Mouse (Mus musculus) G1E (cell line): ENCODE data around the gene Ms4a6d. TPM values are rescaled to one million over a fixed set of nuclear protein-coding genes. Genes with fewer than 3 reads are reported as not detected.

Experiments used
- ATAC-seq: 2 replicates; pipeline ENCODE4 v1.8.0; 2016; ENCODE audit warnings: mild to moderate bottlenecking; ENCODE audit not compliant: insufficient number of reproducible peaks, poor library complexity, low FRiP score, severe bottlenecking; ENCODE audit errors: extremely low read depth
- DNase-seq: peaks from one replicate; pipeline ENCODE4 v3.0.0; 2012; ENCODE audit warnings: low spot score
- H3K27me3 ChIP-seq: 2 replicates; pipeline ENCODE4 v1.6.1; 2012; ENCODE audit warnings: mild to moderate bottlenecking, low read length, inconsistent platforms; ENCODE audit not compliant: insufficient read depth
- H3K36me3 ChIP-seq: replicated peaks from 2 replicates; pipeline ENCODE3; 2012; ENCODE audit warnings: mild to moderate bottlenecking, inconsistent platforms
- H3K4me1 ChIP-seq: 2 replicates; pipeline ENCODE4 v1.6.1; 2012; ENCODE audit warnings: low read depth, low read length, inconsistent platforms, mixed read lengths; ENCODE audit not compliant: insufficient read depth
- H3K4me3 ChIP-seq: 2 replicates; pipeline ENCODE4 v1.5.1; 2012; ENCODE audit warnings: low read depth, mild to moderate bottlenecking, inconsistent platforms, low read length, moderate library complexity, mixed read lengths
- H3K9me3 ChIP-seq: replicated peaks from 2 replicates; pipeline ENCODE4 v1.6.1; 2012; ENCODE audit warnings: inconsistent platforms
- CTCF ChIP-seq: IDR thresholded peaks from 2 replicates; pipeline ENCODE4 v1.5.1; 2012; ENCODE audit warnings: low read depth, low read length, inconsistent platforms, mixed read lengths
- GATA1 ChIP-seq: IDR thresholded peaks from 2 replicates; pipeline ENCODE4 v1.6.1; 2012; ENCODE audit warnings: borderline replicate concordance, low read length, inconsistent platforms, mixed read lengths
- GATA2 ChIP-seq: IDR thresholded peaks from 2 replicates; pipeline ENCODE4 v1.6.1; 2012; ENCODE audit warnings: low read depth, low read length, inconsistent platforms, borderline replicate concordance
- POLR2AphosphoS5 ChIP-seq: IDR thresholded peaks from 2 replicates; pipeline ENCODE4 v1.6.1; 2012; ENCODE audit warnings: low read depth, low read length, inconsistent platforms; ENCODE audit not compliant: insufficient replicate concordance
- TAL1 ChIP-seq: conservative IDR thresholded peaks from 2 replicates; pipeline ENCODE4 v1.6.1; 2012; ENCODE audit warnings: low read depth, low read length, inconsistent platforms, mixed read lengths
- polyA plus RNA-seq: library from polyadenylated mRNA; stranded (reverse); fragments of >175 nt; gene quantifications from 2 replicates; pipeline ENCODE4 v1.2.3, GENCODE M21; 2012
- total RNA-seq, 2 experiments: library from RNA; stranded (forward) in 1 of 2; stranded (reverse) in 1 of 2; fragments of 200-1000 nt in 1 of 2; fragments of >200 nt in 1 of 2; fragmentation: Nextera tagmentation in 1 of 2; gene quantifications; 2 replicates each; pipeline ENCODE4 v1.2.3; 2014 to 2017

Gene Ms4a6d
- total and polyA plus RNA-seq, 3 experiments: 0.05 to 2.2 TPM; not detected in 1

DNA sequence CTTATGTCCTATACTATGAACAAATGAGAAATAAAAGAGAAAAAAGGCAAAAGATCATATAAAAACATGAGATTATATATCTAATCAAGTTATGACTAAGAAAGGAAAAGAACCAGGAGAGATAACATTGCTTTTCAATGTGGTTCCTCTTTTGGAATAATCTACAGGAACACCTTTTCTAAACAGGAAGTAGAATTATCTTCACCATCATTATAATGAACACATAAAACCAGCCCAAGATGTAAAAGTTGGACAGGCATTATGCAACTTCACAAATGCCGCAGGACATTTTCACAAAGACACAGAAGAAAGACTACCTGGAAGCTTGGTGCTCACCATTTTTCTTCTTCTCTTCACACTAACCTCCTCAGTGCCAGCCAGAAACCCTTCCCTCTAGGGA is 8.4 kb upstream of the Ms4a6d start:
- TF ChIP-seq GATA1 (no peak), TAL1 (peak; percentile 61; the same call in 1 of the 2 replicates)
- H3K9me3 ChIP-seq: no peaks in the 10 kb centered on the region
- ATAC-seq: peak; percentile 47
- peak; percentile 3 for DNase-seq
- no peaks in the 10 kb centered on the region for H3K36me3 ChIP-seq
- no peak overlapping the region; the same call in 1 of the 2 replicates for H3K4me3 ChIP-seq
- 0 out of 2 replicates have a peak, but pooled peaks cover 2% of the 10 kb centered on the region for H3K27me3 ChIP-seq
- peaks cover 42% of the 10 kb centered on the region for H3K4me1 ChIP-seq

DNA sequence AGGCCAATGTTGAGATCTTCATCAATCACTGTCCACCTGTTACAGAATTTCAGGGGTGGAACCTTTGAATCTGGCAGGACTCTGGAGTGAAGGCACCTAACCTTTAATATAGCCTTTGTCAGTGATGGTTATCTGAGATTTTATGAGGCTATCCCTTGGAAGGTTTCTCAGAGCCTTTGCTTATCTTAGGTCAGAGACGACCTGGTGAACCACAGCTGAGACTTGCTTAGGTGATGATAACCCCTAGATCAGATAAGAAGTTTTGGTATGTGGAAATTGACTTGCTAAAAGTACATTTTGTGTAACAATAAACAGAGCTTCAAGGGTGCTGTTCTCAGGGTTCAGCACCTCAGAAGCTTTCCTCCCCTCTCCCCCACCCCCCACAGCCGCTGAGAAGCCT is 7.6 kb upstream of the Ms4a6d start:
- Histone ChIP-seq H3K27me3 (0 out of 2 replicates have a peak, but pooled peaks cover 2% of the 10 kb centered on the region), H3K9me3 (no peaks in the 10 kb centered on the region), H3K36me3 (no peaks in the 10 kb centered on the region), H3K4me1 (peaks cover 36% of the 10 kb centered on the region), H3K4me3 (no peak overlapping the region)
- DNase-seq: peak; percentile 16
- TF ChIP-seq TAL1: peak; percentile 74
- no peak for TF ChIP-seq GATA1
- no peak for TF ChIP-seq GATA2
- peak; percentile 54 for ATAC-seq

DNA sequence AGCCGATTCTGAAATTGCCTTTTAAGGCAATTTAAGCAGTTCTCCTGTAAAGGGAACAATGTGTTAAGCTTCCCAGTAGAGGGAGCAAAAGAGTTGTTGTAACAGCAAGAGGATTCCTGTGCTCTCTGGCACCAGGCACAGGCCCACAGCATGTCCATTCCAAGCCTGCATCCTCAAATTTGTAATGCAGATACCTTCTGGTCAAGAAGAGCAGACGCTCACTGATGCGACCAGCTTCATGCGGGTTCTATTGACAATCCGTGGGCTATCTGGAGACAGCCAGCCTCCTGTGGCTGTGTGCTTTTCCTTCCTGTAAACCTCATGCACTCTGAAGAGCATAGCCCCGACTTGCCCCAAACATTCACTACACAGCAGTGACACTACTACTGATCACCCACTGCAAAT is 6.9 kb upstream of the Ms4a6d start:
- Histone ChIP-seq H3K9me3 (no peaks in the 10 kb centered on the region), H3K4me1 (peaks cover 40% of the 10 kb centered on the region), H3K27me3 (peaks cover 6% of the 10 kb centered on the region; the same call in 1 of the 2 replicates), H3K36me3 (no peaks in the 10 kb centered on the region), H3K4me3 (no peak overlapping the region)
- 0 out of 2 replicates have a peak, but pooled peaks have one; percentile 19 for TF ChIP-seq CTCF
- TF ChIP-seq GATA1: no peak
- no peak for TF ChIP-seq GATA2
- TF ChIP-seq TAL1: no peak
- no peak for TF ChIP-seq POLR2AphosphoS5
- DNase-seq (peak; percentile 28), ATAC-seq (no peak)

DNA sequence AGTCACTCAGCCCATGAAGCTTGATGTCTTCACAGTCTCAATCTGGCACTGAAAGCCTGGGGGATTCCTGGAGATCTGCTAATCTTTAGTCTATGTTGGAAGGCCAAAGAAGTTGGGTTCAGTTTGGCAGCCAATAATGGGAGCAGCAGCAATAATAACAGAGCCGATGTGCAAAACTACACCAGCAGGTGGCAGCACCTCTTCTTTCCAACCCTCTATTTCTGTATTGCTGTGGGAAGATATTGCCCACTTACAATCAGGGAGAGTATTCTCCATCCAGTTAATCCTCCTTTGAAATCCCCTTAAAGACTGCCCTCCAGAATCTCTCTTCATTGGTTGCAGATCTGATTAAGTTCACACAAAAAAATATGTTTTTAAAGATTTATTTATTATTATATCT is 3.5 kb upstream of the Ms4a6d start:
- DNase-seq (peak; percentile 13), ATAC-seq (no peak)
- H3K27me3 ChIP-seq: peaks cover 11% of the 10 kb centered on the region; the same call in 1 of the 2 replicates
- no peaks in the 10 kb centered on the region for H3K9me3 ChIP-seq
- peaks cover 22% of the 10 kb centered on the region for H3K4me1 ChIP-seq
- H3K4me3 ChIP-seq: no peak overlapping the region
- H3K36me3 ChIP-seq: no peaks in the 10 kb centered on the region
- TF ChIP-seq TAL1 (no peak), GATA1 (no peak), POLR2AphosphoS5 (no peak), CTCF (peak; percentile 51)

DNA sequence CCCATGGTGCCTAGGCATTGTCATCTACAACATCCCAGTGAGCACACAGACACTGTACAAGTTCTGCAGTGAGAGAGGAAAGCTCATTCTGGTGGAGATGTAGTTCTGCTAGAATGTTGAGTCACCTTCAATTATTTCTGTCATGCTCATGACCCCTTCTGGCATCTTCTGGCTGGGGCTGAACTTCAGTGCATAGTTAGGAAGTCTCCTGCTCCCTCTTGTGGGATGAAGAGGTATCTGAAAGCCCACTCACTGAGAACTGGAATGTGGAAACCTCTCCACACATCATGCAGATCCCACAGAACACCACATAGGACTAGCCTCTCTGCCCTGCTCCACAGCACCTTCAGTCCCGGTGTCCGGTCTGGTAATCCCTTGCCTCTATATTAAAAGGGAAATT is 2.6 kb downstream of the Ms4a6d start:
- Histone ChIP-seq H3K9me3 (no peaks in the 10 kb centered on the region), H3K27me3 (peaks cover 14% of the 10 kb centered on the region; the same call in 1 of the 2 replicates), H3K4me1 (peaks cover 5% of the 10 kb centered on the region), H3K36me3 (no peaks in the 10 kb centered on the region), H3K4me3 (no peak overlapping the region)
- TF ChIP-seq GATA1 (no peak), TAL1 (no peak), CTCF (no peak)
- DNase-seq: no peak
- ATAC-seq: no peak

DNA sequence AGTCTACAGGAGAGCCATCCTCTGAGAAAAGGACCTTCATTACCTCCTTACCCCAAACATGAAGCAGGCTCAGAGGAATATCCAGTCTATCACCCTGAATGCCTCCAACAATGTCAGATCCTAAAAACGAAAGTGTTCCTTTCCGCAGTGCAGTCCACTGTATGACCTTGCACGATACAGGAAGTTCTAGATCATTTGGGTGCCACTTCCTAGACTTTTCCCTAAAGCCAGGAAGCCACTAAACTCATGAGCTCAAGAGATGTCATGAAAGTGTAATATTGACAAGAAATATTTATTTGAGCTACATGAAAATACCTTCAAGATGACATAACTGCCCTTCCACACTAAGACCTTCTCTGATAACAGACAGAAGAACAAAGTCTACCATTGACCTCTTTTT is 3.3 kb downstream of the Ms4a6d start:
- Histone ChIP-seq H3K9me3 (no peaks in the 10 kb centered on the region), H3K4me1 (peaks cover 2% of the 10 kb centered on the region), H3K4me3 (no peak overlapping the region), H3K27me3 (peaks cover 8% of the 10 kb centered on the region; the same call in 1 of the 2 replicates), H3K36me3 (no peaks in the 10 kb centered on the region)
- ATAC-seq (no peak), DNase-seq (no peak)
- no peak for TF ChIP-seq GATA1

DNA sequence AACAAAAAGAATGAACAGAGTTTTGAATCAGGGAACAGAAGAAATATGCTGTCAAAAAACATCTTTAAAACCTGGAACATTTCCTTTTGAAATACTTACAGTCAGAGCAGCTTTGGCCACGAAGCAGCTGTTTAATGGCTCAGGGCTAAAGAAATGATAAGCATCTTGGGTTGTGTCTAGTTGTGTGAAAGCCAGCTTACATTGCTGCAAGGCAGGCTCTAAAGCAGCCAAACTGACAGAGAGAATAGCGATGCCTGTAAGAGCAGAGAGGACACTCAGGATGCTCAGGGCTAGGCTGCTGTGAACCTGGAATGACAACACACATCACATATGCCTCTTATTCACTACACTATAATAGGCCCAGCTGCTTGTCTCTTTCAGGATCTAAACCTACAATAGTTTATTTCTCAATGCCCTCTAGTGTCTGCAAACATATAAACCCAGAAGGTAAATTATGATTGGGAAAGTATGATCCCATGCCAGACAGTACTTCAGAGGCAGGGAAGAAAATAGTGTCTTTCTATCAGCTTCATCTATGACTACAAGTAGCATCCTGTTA is 14.7 kb downstream of the Ms4a6d start:
- H3K9me3 ChIP-seq: no peaks in the 10 kb centered on the region
- no peaks in the 10 kb centered on the region for H3K4me1 ChIP-seq
- ATAC-seq (no peak), DNase-seq (no peak)
- H3K27me3 ChIP-seq: peaks cover 2% of the 10 kb centered on the region; the same call in 1 of the 2 replicates
- no peak for TF ChIP-seq GATA2
- H3K36me3 ChIP-seq: no peaks in the 10 kb centered on the region
- no peak overlapping the region for H3K4me3 ChIP-seq
